11 mouse cellular contexts compared by ENCODE assay signal in the genomic region with DNA sequence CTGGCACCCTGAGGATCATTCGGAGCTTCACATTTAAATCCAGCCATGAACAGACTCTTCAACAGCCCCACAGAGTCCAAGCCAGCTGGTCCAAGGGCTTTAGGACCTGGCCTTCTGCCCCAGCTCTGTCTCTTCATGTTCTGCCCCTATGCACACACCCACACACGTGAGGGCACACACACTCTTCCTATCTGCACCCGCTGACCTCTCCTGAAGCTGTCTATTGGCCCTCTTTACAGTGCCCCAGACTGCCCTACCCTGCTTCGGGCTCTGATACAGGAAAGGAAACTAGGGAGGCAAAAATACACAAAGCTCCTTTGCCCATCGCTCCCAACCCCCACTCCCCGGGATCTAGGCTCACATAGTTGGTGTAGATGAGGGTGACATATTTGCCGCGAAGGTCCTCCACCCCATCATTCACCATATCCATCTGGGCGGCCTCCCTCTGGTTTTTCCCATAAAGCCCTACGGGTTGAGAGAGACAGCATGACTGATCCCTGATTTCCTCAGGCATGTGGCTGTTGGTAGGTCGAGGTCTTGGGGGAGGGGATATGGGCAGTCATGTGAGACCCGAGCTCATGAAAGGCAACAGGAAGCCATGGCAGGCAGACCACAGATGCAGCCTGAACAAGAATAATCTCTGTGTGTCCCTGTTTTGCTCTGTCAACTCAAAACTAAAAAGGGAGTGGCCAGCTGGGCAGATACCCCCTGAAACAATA. TPM values are rescaled to one million over a fixed set of nuclear protein-coding genes. Genes with fewer than 3 reads are reported as not detected.
DNase-seq lines count a peak whose midpoint lies in the region; ATAC-seq lines count a peak whose summit lies in the region.
"Had no signal": no experiment of that assay in that cellular context is flagged by ENCODE, and none has a peak within 500 bp of the region (broad histone marks: within the 10 kb centered on the region; RNA-seq: fewer than 3 reads in every experiment).

No protein-coding gene starts in this region.

- 62% methylated on average over 12 of the region's 12 CpGs for WGBS in kidney, embryonic 16.5 days
- 69% methylated on average over 12 of the region's 12 CpGs for WGBS in embryonic facial prominence, embryonic 14.5 days
- WGBS in limb, embryonic 10.5 days, result 72% methylated on average over 12 of the region's 12 CpGs
- 80% methylated on average over 12 of the region's 12 CpGs for WGBS in neural tube, embryonic 13.5 days

- ATAC-seq in kidney, embryonic 16.5 days (ENCODE audit: low FRiP score, low TSS enrichment), result no peak
- no peak for ATAC-seq in embryonic facial prominence, embryonic 14.5 days (ENCODE audit: low read depth)
- ATAC-seq in neural tube, embryonic 13.5 days (ENCODE audit: low read depth), result no peak

- peaks cover 4% of the 10 kb centered on the region for H3K36me3 ChIP-seq in kidney, embryonic 16.5 days (ENCODE audit: insufficient read depth, low read length)
- H3K36me3 ChIP-seq in embryonic facial prominence, embryonic 14.5 days (ENCODE audit: control insufficient read depth, insufficient read depth, low read length), result no peaks in the 10 kb centered on the region
- H3K36me3 ChIP-seq in limb, embryonic 10.5 days, result peaks cover 10% of the 10 kb centered on the region
- H3K36me3 ChIP-seq in neural tube, embryonic 13.5 days, result peaks cover 4% of the 10 kb centered on the region

- DNase-seq in kidney, postnatal 10 days, result no peak
- no peak for DNase-seq in embryonic facial prominence, embryonic 14.5 days (ENCODE audit: low spot score)
- DNase-seq in limb, embryonic 10.5 days (ENCODE audit: low spot score), result no peak
- DNase-seq in yolk sac, embryonic 10.5 days (ENCODE audit: low spot score), result no peak
- no peak for DNase-seq in thymus, postnatal 4 days
- no peak for DNase-seq in layer of hippocampus, postnatal 14 days (ENCODE audit: low spot score in 2 of 2)
- DNase-seq: cerebellum, postnatal 36 days had no signal

- H3K4me1 ChIP-seq in kidney, embryonic 16.5 days (ENCODE audit: insufficient read depth, low read length), result peaks cover 20% of the 10 kb centered on the region
- H3K4me1 ChIP-seq in embryonic facial prominence, embryonic 14.5 days (ENCODE audit: control insufficient read depth, insufficient read depth, low read length), result 0 out of 2 replicates have a peak, but pooled peaks cover 4% of the 10 kb centered on the region
- peaks cover 21% of the 10 kb centered on the region for H3K4me1 ChIP-seq in limb, embryonic 10.5 days
- H3K4me1 ChIP-seq in neural tube, embryonic 13.5 days (replicated peaks), result peaks cover 20% of the 10 kb centered on the region; the same call in 1 of the 2 replicates

- no peak overlapping the region for H3K27ac ChIP-seq in kidney, embryonic 16.5 days (ENCODE audit: low read length)
- no peak overlapping the region for H3K27ac ChIP-seq in embryonic facial prominence, embryonic 14.5 days (replicated peaks; ENCODE audit: low read depth, low read length)
- no peak overlapping the region for H3K27ac ChIP-seq in limb, embryonic 10.5 days
- no peak overlapping the region for H3K27ac ChIP-seq in neural tube, embryonic 13.5 days (replicated peaks)

- no peaks in the 10 kb centered on the region for H3K9me3 ChIP-seq in kidney, embryonic 16.5 days (ENCODE audit: low read length)
- H3K9me3 ChIP-seq in embryonic facial prominence, embryonic 14.5 days (ENCODE audit: control insufficient read depth, low read length), result no peaks in the 10 kb centered on the region
- no peaks in the 10 kb centered on the region for H3K9me3 ChIP-seq in limb, embryonic 10.5 days (replicated peaks)
- no peaks in the 10 kb centered on the region for H3K9me3 ChIP-seq in neural tube, embryonic 13.5 days

- H3K4me2 ChIP-seq in kidney, embryonic 16.5 days (replicated peaks; ENCODE audit: low read depth, low read length), result peak overlapping the region; percentile 35
- peak overlapping the region; percentile 36 for H3K4me2 ChIP-seq in embryonic facial prominence, embryonic 14.5 days (ENCODE audit: low read depth, low read length)
- peak overlapping the region; percentile 34 for H3K4me2 ChIP-seq in neural tube, embryonic 13.5 days

- no peaks in the 10 kb centered on the region for H3K27me3 ChIP-seq in kidney, embryonic 16.5 days (ENCODE audit: insufficient read depth, low read length)
- H3K27me3 ChIP-seq in embryonic facial prominence, embryonic 14.5 days (replicated peaks; ENCODE audit: control insufficient read depth, insufficient read depth, low read length), result no peaks in the 10 kb centered on the region
- no peaks in the 10 kb centered on the region for H3K27me3 ChIP-seq in limb, embryonic 10.5 days (ENCODE audit: low read depth, poor library complexity, severe bottlenecking)
- no peaks in the 10 kb centered on the region for H3K27me3 ChIP-seq in neural tube, embryonic 13.5 days

- H3K9ac ChIP-seq in kidney, embryonic 16.5 days (replicated peaks; ENCODE audit: low read length), result no peak overlapping the region
- H3K9ac ChIP-seq in embryonic facial prominence, embryonic 14.5 days (ENCODE audit: low read depth, low read length), result no peak overlapping the region
- H3K9ac ChIP-seq in neural tube, embryonic 13.5 days, result no peak overlapping the region

- 0 out of 2 replicates have a peak overlapping the region, but pooled peaks have one; percentile 0 for H3K4me3 ChIP-seq in kidney, embryonic 16.5 days (ENCODE audit: low read length)
- H3K4me3 ChIP-seq in embryonic facial prominence, embryonic 14.5 days (ENCODE audit: low read depth, low read length), result no peak overlapping the region
- peak overlapping the region; percentile 17 for H3K4me3 ChIP-seq in limb, embryonic 10.5 days
- H3K4me3 ChIP-seq in neural tube, embryonic 13.5 days, result no peak overlapping the region

RNA-seq across cellular contexts. Expression of a gene that starts 1.3 kb away (rescaled TPM):
- polyA plus RNA-seq in kidney, embryonic 16.5 days (2015; fragmentation: Nextera tagmentation; extraction: Ambion mirVana), result 526 and 535 TPM in 2 replicates
- polyA plus RNA-seq in embryonic facial prominence, embryonic 14.5 days (2014; fragmentation: Nextera tagmentation; extraction: Ambion mirVana), result 483 and 496 TPM in 2 replicates
- polyA plus RNA-seq in limb, embryonic 10.5 days (2016; fragmentation: Nextera tagmentation; extraction: Ambion mirVana), result 478 and 510 TPM in 2 replicates
- 383 and 433 TPM in 2 replicates for polyA plus RNA-seq in neural tube, embryonic 13.5 days (2015; fragmentation: Nextera tagmentation; extraction: Ambion mirVana)
- 100 to 1,000 TPM; 264 to 267 TPM for total RNA-seq in layer of hippocampus, postnatal 14 days (2021)

RNA-seq across cellular contexts. Expression of a gene that starts 9.3 kb away (rescaled TPM):
- 2.5 and 9.6 TPM in 2 replicates for polyA plus RNA-seq in kidney, embryonic 16.5 days (2015; fragmentation: Nextera tagmentation; extraction: Ambion mirVana)
- polyA plus RNA-seq in embryonic facial prominence, embryonic 14.5 days (2014; fragmentation: Nextera tagmentation; extraction: Ambion mirVana), result 1.2 and 4.5 TPM in 2 replicates
- polyA plus RNA-seq in limb, embryonic 10.5 days (2016; fragmentation: Nextera tagmentation; extraction: Ambion mirVana), result 0.62 and 0.88 TPM in 2 replicates
- polyA plus RNA-seq in neural tube, embryonic 13.5 days (2015; fragmentation: Nextera tagmentation; extraction: Ambion mirVana), result 1.5 and 1.7 TPM in 2 replicates
- total RNA-seq in layer of hippocampus, postnatal 14 days (2021), result 10 to 100 TPM; 25.9 to 48.3 TPM

RNA-seq across cellular contexts. Expression of a gene that starts 22.9 kb away (rescaled TPM):
- 0.36 and 0.49 TPM in 2 replicates for polyA plus RNA-seq in kidney, embryonic 16.5 days (2015; fragmentation: Nextera tagmentation; extraction: Ambion mirVana)
- 0.35 TPM in 1 of 2 replicates, not detected in the other for polyA plus RNA-seq in embryonic facial prominence, embryonic 14.5 days (2014; fragmentation: Nextera tagmentation; extraction: Ambion mirVana)
- not detected in 2 replicates for polyA plus RNA-seq in limb, embryonic 10.5 days (2016; fragmentation: Nextera tagmentation; extraction: Ambion mirVana)
- not detected in 2 replicates for polyA plus RNA-seq in neural tube, embryonic 13.5 days (2015; fragmentation: Nextera tagmentation; extraction: Ambion mirVana)
- not detected for total RNA-seq in layer of hippocampus, postnatal 14 days (2021)
- total RNA-seq: left cerebral cortex, postnatal 36 days had no signal
- polyA plus RNA-seq: heart, embryonic 14.5 days had no signal

RNA-seq across cellular contexts. Expression of a gene that starts 23.9 kb away (rescaled TPM):
- polyA plus RNA-seq in kidney, embryonic 16.5 days (2015; fragmentation: Nextera tagmentation; extraction: Ambion mirVana), result 261 and 285 TPM in 2 replicates
- polyA plus RNA-seq in embryonic facial prominence, embryonic 14.5 days (2014; fragmentation: Nextera tagmentation; extraction: Ambion mirVana), result 188 and 199 TPM in 2 replicates
- polyA plus RNA-seq in limb, embryonic 10.5 days (2016; fragmentation: Nextera tagmentation; extraction: Ambion mirVana), result 220 and 221 TPM in 2 replicates
- 217 and 222 TPM in 2 replicates for polyA plus RNA-seq in neural tube, embryonic 13.5 days (2015; fragmentation: Nextera tagmentation; extraction: Ambion mirVana)
- 100 to 1,000 TPM; 234 to 250 TPM for total RNA-seq in layer of hippocampus, postnatal 14 days (2021)

RNA-seq across cellular contexts. Expression of a gene that starts 33.4 kb away (rescaled TPM):
- polyA plus RNA-seq in kidney, embryonic 16.5 days (2015; fragmentation: Nextera tagmentation; extraction: Ambion mirVana), result 5.3 and 6.1 TPM in 2 replicates
- polyA plus RNA-seq in embryonic facial prominence, embryonic 14.5 days (2014; fragmentation: Nextera tagmentation; extraction: Ambion mirVana), result 2.5 and 3.4 TPM in 2 replicates
- 5.0 and 7.6 TPM in 2 replicates for polyA plus RNA-seq in limb, embryonic 10.5 days (2016; fragmentation: Nextera tagmentation; extraction: Ambion mirVana)
- 6.0 and 7.1 TPM in 2 replicates for polyA plus RNA-seq in neural tube, embryonic 13.5 days (2015; fragmentation: Nextera tagmentation; extraction: Ambion mirVana)
- total RNA-seq in layer of hippocampus, postnatal 14 days (2021), result 1 to 10 TPM; 2.3 to 3.0 TPM

Comparison
In these comparisons a context has a peak if more than half of its experiments do, and no peak if none do; other contexts are left out.
1. H3K4me3 ChIP-seq: peak in kidney, embryonic 16.5 days (single experiment) and limb, embryonic 10.5 days (single experiment); none in embryonic facial prominence, embryonic 14.5 days (single experiment) and neural tube, embryonic 13.5 days (single experiment).
2. Peak in every context shown above with its lines, with median percentiles within 50 percentile points of each other: H3K4me2 ChIP-seq.